Mouse (Mus musculus) heart, postnatal 0 days (tissue): ENCODE data around the gene Gm49395. TPM values are rescaled to one million over a fixed set of nuclear protein-coding genes. Genes with fewer than 3 reads are reported as not detected.

Experiments
- ATAC-seq: fragments of 200-750 bp; cut with Nextera tagmentation; 2 replicates; pipeline ENCODE4 v1.8.0; 2017; ENCODE audit warnings: low read depth, moderate number of reproducible peaks, moderate library complexity; ENCODE audit not compliant: insufficient read depth
- DNase-seq: peaks from one replicate; pipeline ENCODE4 v3.0.0-alpha.2; 2016; ENCODE audit warnings: low spot score
- H3K27ac ChIP-seq: fragments of 300-500 bp; sonication (generic); 2 replicates; pipeline ENCODE4 v1.5.1; 2014; ENCODE audit warnings: low read depth, mild to moderate bottlenecking
- H3K27me3 ChIP-seq: fragments of 300-500 bp; sonication (generic); 2 replicates; pipeline ENCODE4 v1.6.1; 2014; ENCODE audit warnings: low read length, mixed read lengths; ENCODE audit not compliant: control insufficient read depth, insufficient read depth
- H3K36me3 ChIP-seq: fragments of 300-500 bp; sonication (generic); replicated peaks from 2 replicates; pipeline ENCODE4 v1.6.1; 2014; ENCODE audit warnings: low read length, mixed read lengths; ENCODE audit not compliant: control insufficient read depth, insufficient read depth
- H3K4me1 ChIP-seq: fragments of 300-500 bp; sonication (generic); 2 replicates; pipeline ENCODE4 v1.6.1; 2014; ENCODE audit warnings: antibody characterized with exemption; ENCODE audit not compliant: control insufficient read depth, insufficient read depth
- H3K4me2 ChIP-seq: fragments of 300-500 bp; sonication (generic); 2 replicates; pipeline ENCODE4 v1.6.1; 2014; ENCODE audit warnings: low read depth, mild to moderate bottlenecking, low read length, moderate library complexity
- H3K4me3 ChIP-seq: fragments of 300-500 bp; sonication (generic); 2 replicates; pipeline ENCODE4 v1.5.1; 2014; ENCODE audit warnings: low read depth, low read length
- H3K9ac ChIP-seq: fragments of 300-500 bp; sonication (generic); replicated peaks from 2 replicates; pipeline ENCODE4 v1.6.1; 2014; ENCODE audit warnings: low read depth, low read length, mixed read lengths
- H3K9me3 ChIP-seq: fragments of 300-500 bp; sonication (generic); replicated peaks from 2 replicates; pipeline ENCODE4 v1.6.1; 2016; ENCODE audit warnings: low read length; ENCODE audit not compliant: control insufficient read depth
- CTCF ChIP-seq: IDR thresholded peaks from 2 replicates; pipeline ENCODE4 v1.5.1; 2016; ENCODE audit warnings: antibody characterized with exemption, control low read depth, low read depth
- EP300 ChIP-seq: IDR thresholded peaks from 2 replicates; pipeline ENCODE4 v1.6.1; 2016; ENCODE audit warnings: antibody characterized with exemption, low read depth
- WGBS: fragments of 180-500 bp; shearing (Covaris S2); extraction: QIAGEN DNeasy Blood & Tissue Kit; methylation state at CpG from one replicate; pipeline ENCODE4 v1.1.7; 2014; 5-methylcytosine and 5-hydroxymethylcytosine counted together
- polyA plus RNA-seq: library from polyadenylated mRNA; unstranded; fragments of >200 nt; fragmentation: Nextera tagmentation; extraction: Ambion mirVana; gene quantifications from 2 replicates; pipeline ENCODE4 v1.2.1, GENCODE M21; 2015
- total RNA-seq: library from RNA; depleted of rRNA; stranded (reverse); fragments of >200 nt; gene quantifications from 2 replicates; pipeline ENCODE4 v1.2.3, GENCODE M21; 2014; ENCODE audit warnings: low replicate concordance; rRNA removed

Gm49395 gene
- 4.1 and 24.8 TPM in 2 replicates for total RNA-seq
- 7.1 and 8.8 TPM in 2 replicates for polyA plus RNA-seq

DNA sequence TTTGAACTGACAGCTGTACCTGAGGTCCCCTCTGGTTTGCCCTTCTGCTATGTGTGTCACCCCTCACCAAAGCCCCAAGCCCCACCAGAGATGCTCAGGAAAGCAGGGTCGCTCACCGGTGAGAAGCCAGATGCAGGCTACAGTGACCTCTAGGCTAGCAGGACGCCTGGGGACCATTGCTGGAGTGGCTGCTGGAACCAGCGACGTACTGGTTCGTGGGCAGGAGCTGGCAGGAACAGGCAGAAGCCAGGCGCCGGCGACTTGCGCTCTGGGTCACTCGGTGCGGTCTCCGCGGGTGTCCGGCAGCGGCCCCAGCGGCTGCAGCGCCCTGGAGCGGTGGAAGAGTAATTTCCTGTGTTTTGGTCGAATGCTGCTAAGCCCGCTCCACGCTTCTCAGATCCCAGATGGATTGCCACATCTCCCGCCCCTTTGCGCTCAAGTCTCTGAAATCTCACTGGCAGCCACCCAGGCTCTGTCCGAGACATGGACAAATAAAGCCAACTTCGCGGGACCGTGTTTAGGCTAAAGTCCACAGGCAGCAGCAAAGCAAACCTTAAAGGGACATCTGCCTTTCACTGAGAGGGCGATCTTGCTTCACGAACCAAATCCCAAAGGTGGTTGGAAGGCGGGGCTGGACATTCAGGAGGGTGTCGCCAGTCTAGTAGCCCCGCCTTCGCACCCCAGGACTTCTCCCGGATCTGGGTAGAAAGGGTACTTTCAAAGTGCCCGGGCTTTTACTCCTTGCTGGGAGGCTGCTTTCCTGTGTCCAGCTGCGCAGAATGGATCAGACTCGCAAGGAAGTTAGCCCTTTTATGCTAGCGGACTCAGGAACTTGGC is at the start of gene Gm49395, which contains the start of gene Itga1:
Gene Gm49395, minus strand, starts transcription at position 567 of the 837 bp plus-strand sequence.
Gene Itga1, minus strand, starts transcription at position 610 of the 837 bp plus-strand sequence.
- H3K4me2 ChIP-seq = peak within 1 kb of the TSS; percentile 73
- H3K9me3 ChIP-seq = no peaks in the 10 kb centered on the region
- ATAC-seq (peak; percentile 89), DNase-seq (peak; percentile 84)
- TF ChIP-seq CTCF (peak; percentile 13), EP300 (no peak)
- peaks cover 27% of the 10 kb centered on the region for H3K4me1 ChIP-seq
- H3K27me3 ChIP-seq = no peaks in the 10 kb centered on the region
- H3K4me3 ChIP-seq = peak within 1 kb of the TSS; percentile 74
- H3K9ac ChIP-seq = peak within 1 kb of the TSS; percentile 74
- peak within 1 kb of the TSS; percentile 97 for H3K27ac ChIP-seq
- H3K36me3 ChIP-seq = no peaks in the 10 kb centered on the region
- WGBS = under 1% methylated on average over 39 of the region's 39 CpGs

DNA sequence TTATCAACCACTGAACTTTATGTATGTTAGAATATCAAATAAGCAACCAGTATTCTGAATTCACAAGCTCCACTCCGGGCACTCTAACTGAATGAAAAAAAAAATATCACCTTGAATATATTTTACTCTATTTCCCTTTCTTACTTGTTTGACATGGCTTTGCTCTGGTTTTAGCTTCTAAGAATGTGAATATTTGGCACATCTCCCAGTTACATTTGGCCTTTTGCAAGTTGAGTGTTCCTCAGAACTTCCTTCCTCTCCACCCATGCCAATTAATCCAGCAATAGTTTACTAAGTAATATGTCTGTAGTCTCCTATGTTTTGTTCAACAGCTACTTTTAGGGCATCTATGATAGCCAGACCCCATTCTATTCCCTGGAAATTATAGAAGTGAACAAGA is 48.9 kb upstream of the Gm49395 start:
- Histone ChIP-seq H3K27ac (no peak overlapping the region), H3K27me3 (no peaks in the 10 kb centered on the region), H3K36me3 (no peaks in the 10 kb centered on the region), H3K9ac (no peak overlapping the region), H3K4me2 (no peak overlapping the region), H3K4me3 (no peak overlapping the region), H3K9me3 (no peaks in the 10 kb centered on the region), H3K4me1 (no peaks in the 10 kb centered on the region)
- TF ChIP-seq EP300 = no peak
- TF ChIP-seq CTCF = no peak
- 83% methylated on average over 1 of the region's 1 CpGs for WGBS
- no peak for ATAC-seq
- peak; percentile 47 for DNase-seq

DNA sequence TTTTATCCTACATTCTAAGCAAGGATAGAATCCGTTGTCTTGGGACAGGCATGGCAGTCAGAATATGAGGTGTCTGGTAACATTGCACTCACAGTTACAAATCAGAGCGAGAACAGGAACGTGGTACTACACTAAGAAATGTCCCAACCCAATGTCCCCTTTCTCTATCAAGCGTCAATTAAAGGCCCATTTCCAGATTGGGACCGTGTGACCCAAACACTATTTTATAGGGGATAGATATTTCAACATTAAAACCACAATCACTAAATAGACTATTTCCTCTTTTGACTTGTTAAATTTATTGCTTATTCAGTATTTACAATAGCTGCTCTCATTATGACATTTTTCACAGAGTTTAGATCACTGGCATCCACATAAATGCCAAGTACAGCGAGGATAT is 48.1 kb upstream of the Gm49395 start:
- TF ChIP-seq EP300 (no peak), CTCF (no peak)
- no peaks in the 10 kb centered on the region for H3K9me3 ChIP-seq
- H3K4me3 ChIP-seq = no peak overlapping the region
- ATAC-seq = no peak
- H3K4me1 ChIP-seq = no peaks in the 10 kb centered on the region
- 84% methylated on average over 6 of the region's 6 CpGs for WGBS
- H3K27me3 ChIP-seq = no peaks in the 10 kb centered on the region
- no peaks in the 10 kb centered on the region for H3K36me3 ChIP-seq
- H3K27ac ChIP-seq = no peak overlapping the region
- no peak overlapping the region for H3K4me2 ChIP-seq
- no peak for DNase-seq
- H3K9ac ChIP-seq = no peak overlapping the region

DNA sequence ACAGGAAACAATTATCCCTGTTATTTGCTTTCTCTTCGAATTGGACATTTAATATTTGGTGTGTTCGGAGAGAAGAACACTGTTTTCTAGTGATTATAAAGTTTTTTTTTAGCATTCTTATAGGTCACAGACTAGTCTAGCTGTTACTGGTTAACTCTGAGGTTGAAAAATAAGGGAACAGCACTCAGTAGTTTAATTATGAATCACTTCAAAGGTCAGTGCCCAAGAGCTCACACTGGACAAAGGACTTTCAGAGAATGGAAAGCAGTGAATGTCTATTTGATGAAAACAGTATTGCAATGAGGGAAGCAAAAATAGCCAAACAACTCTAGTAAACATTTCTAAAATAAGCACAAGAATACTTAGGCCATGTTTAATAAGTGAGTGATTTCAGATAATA is 41.9 kb upstream of the Gm49395 start:
- H3K27me3 ChIP-seq = no peaks in the 10 kb centered on the region
- no peak overlapping the region for H3K27ac ChIP-seq
- H3K4me2 ChIP-seq = no peak overlapping the region
- no peaks in the 10 kb centered on the region for H3K36me3 ChIP-seq
- ATAC-seq = no peak
- 88% methylated on average over 2 of the region's 2 CpGs for WGBS
- no peak overlapping the region for H3K4me3 ChIP-seq
- no peak overlapping the region for H3K9ac ChIP-seq
- H3K9me3 ChIP-seq = no peaks in the 10 kb centered on the region
- TF ChIP-seq CTCF = no peak
- no peaks in the 10 kb centered on the region for H3K4me1 ChIP-seq
- DNase-seq = no peak

- Histone ChIP-seq H3K27ac (no peak overlapping the region), H3K4me1 (no peaks in the 10 kb centered on the region), H3K36me3 (no peaks in the 10 kb centered on the region), H3K9me3 (no peaks in the 10 kb centered on the region), H3K27me3 (no peaks in the 10 kb centered on the region), H3K9ac (no peak overlapping the region), H3K4me3 (no peak overlapping the region), H3K4me2 (no peak overlapping the region)
- TF ChIP-seq EP300 (no peak), CTCF (no peak)
- ATAC-seq (no peak), DNase-seq (no peak)
- WGBS = 78% methylated on average over 3 of the region's 3 CpGs
Observed at GRCm38 (mm10) chr13:115142066-115142465, 40.3 kb upstream of the Gm49395 start.

- H3K4me1 ChIP-seq = no peaks in the 10 kb centered on the region
- H3K27ac ChIP-seq = no peak overlapping the region
- 80% methylated on average over 7 of the region's 7 CpGs for WGBS
- no peaks in the 10 kb centered on the region for H3K36me3 ChIP-seq
- H3K4me3 ChIP-seq = no peak overlapping the region
- no peak overlapping the region for H3K9ac ChIP-seq
- H3K9me3 ChIP-seq = no peaks in the 10 kb centered on the region
- H3K4me2 ChIP-seq = no peak overlapping the region
- no peak for TF ChIP-seq CTCF
- no peak for TF ChIP-seq EP300
- DNase-seq = no peak
- no peak for ATAC-seq
- H3K27me3 ChIP-seq = no peaks in the 10 kb centered on the region
Observed at GRCm38 (mm10) chr13:115138513-115138912, 36.8 kb upstream of the Gm49395 start.
